Mouse (Mus musculus): ENCODE results near the gene Per1.

- TF ChIP-seq CTCF (IDR thresholded peaks at IDR 0.05; ENCODE audit: control insufficient read depth, insufficient read depth, insufficient read length): no peak
- no peak for TF ChIP-seq MYOG (IDR thresholded peaks at IDR 0.05; ENCODE audit: control insufficient read depth, extremely low read depth, insufficient read length)
- TF ChIP-seq USF1 (IDR thresholded peaks at IDR 0.05; ENCODE audit: low read depth): no peak
Observed at GRCm38 (mm10) chr11:69101604-69102402, 6.8 kb downstream of the Per1 start.

All from C2C12 (cell line).